Mouse (Mus musculus) G1E (cell line): ENCODE measurements at regions not wholly inside any gene's neighbourhood (a gene's known extent, or its start where the extent isn't known, plus 50 kb on each side); places are given as distances from the start of the nearest gene placed in this dataset.

Source experiments
- ATAC-seq: 2 replicates; pipeline ENCODE4 v1.8.0; 2016; ENCODE audit warnings: mild to moderate bottlenecking; ENCODE audit not compliant: insufficient number of reproducible peaks, poor library complexity, low FRiP score, severe bottlenecking; ENCODE audit errors: extremely low read depth
- DNase-seq: peaks from one replicate; pipeline ENCODE4 v3.0.0; 2012; ENCODE audit warnings: low spot score
- H3K27me3 ChIP-seq: 2 replicates; pipeline ENCODE4 v1.6.1; 2012; ENCODE audit warnings: mild to moderate bottlenecking, low read length, inconsistent platforms; ENCODE audit not compliant: insufficient read depth
- H3K36me3 ChIP-seq: replicated peaks from 2 replicates; pipeline ENCODE3; 2012; ENCODE audit warnings: mild to moderate bottlenecking, inconsistent platforms
- H3K4me1 ChIP-seq: 2 replicates; pipeline ENCODE4 v1.6.1; 2012; ENCODE audit warnings: low read depth, low read length, inconsistent platforms, mixed read lengths; ENCODE audit not compliant: insufficient read depth
- H3K4me3 ChIP-seq: 2 replicates; pipeline ENCODE4 v1.5.1; 2012; ENCODE audit warnings: low read depth, mild to moderate bottlenecking, inconsistent platforms, low read length, moderate library complexity, mixed read lengths
- H3K9me3 ChIP-seq: replicated peaks from 2 replicates; pipeline ENCODE4 v1.6.1; 2012; ENCODE audit warnings: inconsistent platforms
- CTCF ChIP-seq: IDR thresholded peaks from 2 replicates; pipeline ENCODE4 v1.5.1; 2012; ENCODE audit warnings: low read depth, low read length, inconsistent platforms, mixed read lengths
- GATA1 ChIP-seq: IDR thresholded peaks from 2 replicates; pipeline ENCODE4 v1.6.1; 2012; ENCODE audit warnings: borderline replicate concordance, low read length, inconsistent platforms, mixed read lengths
- GATA2 ChIP-seq: IDR thresholded peaks from 2 replicates; pipeline ENCODE4 v1.6.1; 2012; ENCODE audit warnings: low read depth, low read length, inconsistent platforms, borderline replicate concordance
- POLR2AphosphoS5 ChIP-seq: IDR thresholded peaks from 2 replicates; pipeline ENCODE4 v1.6.1; 2012; ENCODE audit warnings: low read depth, low read length, inconsistent platforms; ENCODE audit not compliant: insufficient replicate concordance
- TAL1 ChIP-seq: conservative IDR thresholded peaks from 2 replicates; pipeline ENCODE4 v1.6.1; 2012; ENCODE audit warnings: low read depth, low read length, inconsistent platforms, mixed read lengths

- H3K4me3 ChIP-seq: no peak overlapping the region
- no peak for TF ChIP-seq POLR2AphosphoS5
- TF ChIP-seq GATA2: no peak
- no peak for TF ChIP-seq GATA1
- TF ChIP-seq TAL1: no peak
- no peak for TF ChIP-seq CTCF
- H3K4me1 ChIP-seq: no peaks in the 10 kb centered on the region
- H3K9me3 ChIP-seq: peaks cover 57% of the 10 kb centered on the region
- H3K36me3 ChIP-seq: no peaks in the 10 kb centered on the region
- ATAC-seq (no peak), DNase-seq (no peak)
- H3K27me3 ChIP-seq: no peaks in the 10 kb centered on the region
Observed at GRCm38 (mm10) chr12:25311728-25312127, 214.8 kb upstream of the Id2 start.

- ATAC-seq (no peak), DNase-seq (no peak)
- peaks cover 59% of the 10 kb centered on the region for H3K9me3 ChIP-seq
- TF ChIP-seq CTCF (no peak), GATA2 (no peak), GATA1 (no peak), TAL1 (no peak), POLR2AphosphoS5 (no peak)
- no peaks in the 10 kb centered on the region for H3K27me3 ChIP-seq
- H3K36me3 ChIP-seq: no peaks in the 10 kb centered on the region
- no peak overlapping the region for H3K4me3 ChIP-seq
- H3K4me1 ChIP-seq: no peaks in the 10 kb centered on the region
Observed at GRCm38 (mm10) chr12:25310293-25310946, 213.5 kb upstream of the Id2 start.

- ATAC-seq (no peak), DNase-seq (no peak)
- no peak for TF ChIP-seq GATA1
- TF ChIP-seq CTCF: no peak
- no peaks in the 10 kb centered on the region for H3K27me3 ChIP-seq
- no peaks in the 10 kb centered on the region for H3K36me3 ChIP-seq
- no peaks in the 10 kb centered on the region for H3K4me1 ChIP-seq
- peaks cover 61% of the 10 kb centered on the region for H3K9me3 ChIP-seq
- H3K4me3 ChIP-seq: no peak overlapping the region
Observed at GRCm38 (mm10) chr12:25309234-25309633, 212.3 kb upstream of the Id2 start.

DNA sequence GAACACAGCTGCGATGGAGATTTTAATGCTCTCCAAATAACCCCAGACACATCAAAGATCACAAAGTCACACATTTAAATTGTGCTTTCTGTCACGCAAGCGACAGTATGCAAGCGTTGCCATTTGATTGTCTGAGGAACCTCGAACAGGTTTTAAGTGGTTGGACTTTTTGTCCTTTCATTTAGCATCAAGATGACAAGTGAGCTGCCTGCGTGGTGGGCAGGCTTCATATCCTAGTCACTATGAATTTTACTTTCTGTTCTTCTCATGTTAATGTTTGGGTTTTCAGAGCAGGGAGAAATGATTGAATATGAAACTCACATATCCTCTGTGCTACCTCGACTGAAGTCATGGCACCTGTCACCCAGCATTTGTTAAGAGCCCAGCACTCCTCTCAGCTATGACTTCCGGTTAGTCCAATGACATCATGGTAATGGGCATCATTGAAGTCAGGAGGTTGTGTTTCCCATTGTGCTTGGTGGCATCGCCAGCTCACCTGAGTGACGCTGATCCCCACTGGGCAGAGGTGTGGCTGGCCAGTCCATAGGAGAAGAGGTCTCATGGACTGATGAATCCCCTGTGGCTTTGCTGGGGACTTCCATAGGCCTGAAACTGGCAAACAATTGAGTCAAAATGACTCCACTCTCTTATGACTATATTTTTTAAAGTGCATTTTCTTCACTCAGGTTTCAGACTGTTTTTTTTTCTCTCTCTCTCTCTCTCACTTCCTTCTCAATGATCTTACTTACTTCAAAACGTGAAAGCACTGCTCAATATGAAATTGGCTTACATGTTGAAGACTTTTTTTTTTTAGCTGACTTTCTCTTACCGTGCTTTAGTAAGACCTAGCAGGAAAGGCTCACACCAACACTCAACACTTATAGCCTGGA, 209.1 kb upstream of the Id2 start:
- no peak for TF ChIP-seq GATA1
- no peaks in the 10 kb centered on the region for H3K36me3 ChIP-seq
- H3K4me1 ChIP-seq: no peaks in the 10 kb centered on the region
- H3K9me3 ChIP-seq: peaks cover 72% of the 10 kb centered on the region
- no peaks in the 10 kb centered on the region for H3K27me3 ChIP-seq
- ATAC-seq: no peak
- H3K4me3 ChIP-seq: no peak overlapping the region
- no peak for DNase-seq

- Histone ChIP-seq H3K36me3 (no peaks in the 10 kb centered on the region), H3K4me3 (no peak overlapping the region), H3K4me1 (no peaks in the 10 kb centered on the region), H3K9me3 (peaks cover 73% of the 10 kb centered on the region), H3K27me3 (no peaks in the 10 kb centered on the region)
- no peak for ATAC-seq
- no peak for DNase-seq
- TF ChIP-seq GATA2 (no peak), CTCF (no peak), TAL1 (no peak), GATA1 (no peak), POLR2AphosphoS5 (no peak)
Observed at GRCm38 (mm10) chr12:25304820-25305511, 208.0 kb upstream of the Id2 start.

GRCm38 (mm10) chr12:25303500-25304050, 206.6 kb upstream of the Id2 start:
- Histone ChIP-seq H3K36me3 (no peaks in the 10 kb centered on the region), H3K27me3 (no peaks in the 10 kb centered on the region), H3K4me3 (no peak overlapping the region), H3K9me3 (peaks cover 70% of the 10 kb centered on the region), H3K4me1 (no peaks in the 10 kb centered on the region)
- no peak for ATAC-seq
- TF ChIP-seq TAL1: no peak
- no peak for TF ChIP-seq CTCF
- TF ChIP-seq GATA1: no peak
- no peak for TF ChIP-seq POLR2AphosphoS5
- no peak for TF ChIP-seq GATA2
- DNase-seq: no peak
